Mouse (Mus musculus) kidney, postnatal 14 days (tissue): ENCODE measurements around the gene Olfr709-ps1.
"Not testable (repeated sequence)": the region's sequence is repeated elsewhere in the genome, so short reads cannot be mapped to it uniquely, and the experiment has no call there.

Experiments
- DNase-seq: peaks from one replicate; pipeline ENCODE4 v3.0.0; 2022; ENCODE audit warnings: mixed read lengths

The Olfr709-ps1 gene

DNA sequence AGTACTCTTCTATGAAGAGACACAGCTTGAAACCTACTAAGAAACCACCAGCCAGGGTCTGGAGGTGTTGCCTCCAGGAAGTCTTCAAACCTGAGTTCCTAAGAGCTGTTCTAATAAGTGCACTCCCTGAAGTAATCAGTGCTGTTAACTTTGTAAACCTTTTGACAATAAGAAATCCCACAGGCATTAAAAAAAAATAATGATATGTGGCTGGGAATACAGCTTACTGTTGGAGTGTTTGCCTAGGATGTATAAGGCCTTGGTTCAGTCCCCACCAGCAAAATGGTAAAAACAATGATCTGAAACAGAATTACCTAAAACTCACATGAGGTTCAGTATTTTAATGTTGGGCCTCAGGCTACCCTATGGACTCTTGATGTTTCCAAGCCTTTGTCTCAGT, at the start of gene Olfr709-ps1:
Olfr709-ps1 (minus strand) TSS at position 101 of the 400 bp plus-strand sequence.
- no peak for DNase-seq

- no peak for DNase-seq
Measured at GRCm38 (mm10) chr7:106975353-106975752, 43.3 kb upstream of the Olfr709-ps1 start, which contains the start of gene Olfr711. Olfr711 (minus strand) TSS chr7:106975453.

GRCm38 (mm10) chr7:106967503-106967902, 35.5 kb upstream of the Olfr709-ps1 start:
- DNase-seq: not testable (repeated sequence)

DNA sequence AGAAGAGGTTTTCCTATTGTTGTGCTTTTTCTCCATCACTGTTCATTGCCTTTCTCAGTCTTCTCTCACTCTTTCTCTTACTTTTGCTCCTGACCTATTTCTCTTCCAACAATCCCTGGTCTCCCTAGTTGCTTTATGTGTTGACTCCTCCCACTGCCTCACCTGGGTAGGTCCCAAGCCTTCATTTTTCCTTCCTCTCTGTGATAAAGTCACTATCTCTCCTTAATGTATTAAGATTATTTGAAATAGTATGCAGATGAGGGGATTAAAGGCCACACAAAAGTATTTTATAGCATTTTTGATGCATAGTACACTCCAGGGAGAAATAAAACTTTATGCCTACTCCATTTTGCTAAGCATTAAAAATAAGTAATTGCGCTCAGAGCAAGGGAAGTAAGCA, 31.8 kb upstream of the Olfr709-ps1 start, which contains the start of gene Olfr6:
Olfr6 (minus strand) TSS at position 101 of the 400 bp plus-strand sequence.
- DNase-seq: no peak

DNA sequence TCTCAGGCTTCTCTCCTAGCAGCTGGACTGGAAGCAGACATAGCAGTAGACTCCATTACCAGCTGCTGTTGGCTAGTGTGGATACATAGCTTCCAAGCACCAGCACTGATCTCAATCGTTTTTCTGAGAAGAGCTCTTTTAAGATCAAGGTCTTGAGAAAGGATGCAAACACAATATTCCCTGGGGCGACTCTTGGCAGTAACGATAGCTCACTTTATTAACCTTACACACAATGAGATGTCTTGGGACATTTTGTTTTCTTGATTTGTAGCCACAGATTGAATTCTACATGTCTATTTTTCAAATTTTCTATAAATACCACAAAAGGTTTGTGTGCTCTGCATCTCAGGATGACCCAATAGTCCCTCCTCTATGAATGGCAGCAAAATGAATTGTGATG, 16.2 kb upstream of the Olfr709-ps1 start, which contains the start of gene Olfr710:
Olfr710 (minus strand) TSS at position 101 of the 400 bp plus-strand sequence.
- no peak for DNase-seq

GRCm38 (mm10) chr7:106920961-106921360, 11.1 kb downstream of the Olfr709-ps1 start:
- DNase-seq: not testable (repeated sequence)

DNA sequence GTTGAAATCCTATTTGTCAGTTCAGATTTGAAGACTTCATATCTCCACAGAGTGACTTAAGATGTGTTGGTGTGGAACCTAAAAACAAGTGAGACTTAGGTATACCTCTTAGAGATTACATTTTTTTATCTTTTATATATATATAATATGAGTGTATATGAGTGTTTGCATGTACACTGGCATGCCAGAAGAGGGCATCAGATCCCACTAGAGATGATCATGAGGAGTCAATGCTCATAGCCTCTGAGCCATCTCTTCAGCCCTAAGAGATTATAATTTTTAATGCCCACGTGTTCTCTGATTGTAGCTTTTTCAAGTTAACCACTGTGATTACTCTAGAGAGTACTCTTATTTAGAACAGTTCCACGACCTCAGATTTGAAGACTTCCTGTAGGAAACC, 24.3 kb downstream of the Olfr709-ps1 start, which contains the start of gene Olfr1532-ps1:
Olfr1532-ps1 (plus strand) TSS at position 326 of the 400 bp plus-strand sequence.
- DNase-seq: no peak

DNA sequence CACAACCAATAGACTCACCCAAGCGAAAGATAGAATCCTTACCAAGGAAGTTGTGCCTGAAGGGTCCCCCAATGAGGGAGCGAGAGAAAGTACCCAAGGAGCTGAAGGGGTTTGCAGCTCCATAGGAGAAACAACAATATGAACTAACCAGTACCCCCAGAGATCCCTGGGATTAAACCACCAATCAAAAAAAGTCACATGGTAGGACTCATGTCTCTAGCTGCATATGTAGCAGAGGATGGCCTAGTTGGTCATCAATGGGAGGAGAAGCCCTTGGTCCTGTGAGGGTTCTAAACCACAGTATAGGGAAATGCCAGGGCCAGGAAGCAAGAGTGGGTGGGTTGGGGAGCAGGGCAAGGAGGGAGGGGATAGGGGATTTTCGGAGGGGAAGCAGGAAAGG, 30.9 kb downstream of the Olfr709-ps1 start, which contains the start of gene Olfr707:
Olfr707 (minus strand) TSS at position 101 of the 400 bp plus-strand sequence.
- DNase-seq: not testable (repeated sequence)

- no peak for DNase-seq
Measured at GRCm38 (mm10) chr7:106888062-106888461, 44.0 kb downstream of the Olfr709-ps1 start, which contains the start of gene Olfr706. Olfr706 (minus strand) TSS chr7:106888162.

DNA sequence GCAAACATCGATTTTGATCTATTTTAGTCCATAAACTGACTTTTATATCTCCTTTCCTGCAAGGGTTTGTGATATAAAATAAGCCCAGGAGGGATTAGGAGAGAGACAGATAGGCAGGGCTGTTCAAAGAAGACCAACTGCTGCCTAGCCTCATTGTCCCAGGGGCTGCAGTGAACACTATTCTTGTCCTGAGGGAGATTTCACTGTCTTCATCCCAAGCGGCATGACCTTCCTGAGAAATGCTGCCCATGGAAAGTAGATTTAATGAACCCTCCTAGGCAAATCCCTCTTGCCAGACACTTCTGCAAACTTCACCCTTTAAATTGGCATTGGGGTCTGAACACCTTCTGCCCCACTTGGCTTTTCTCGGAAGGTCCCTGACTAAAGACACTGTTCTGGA, 55.2 kb downstream of the Olfr709-ps1 start, which contains the start of gene Olfr705:
Olfr705 (minus strand) TSS at position 101 of the 400 bp plus-strand sequence.
- no peak for DNase-seq
